Mouse (Mus musculus): ENCODE measurements around the gene S100a3.

GRCm38 (mm10) chr3:90526580-90526979 lies 33.8 kb upstream of the S100a3 start, which contains the start of gene S100a14:
- TF ChIP-seq CTCF (IDR thresholded peaks at IDR 0.05; ENCODE audit: control insufficient read depth, insufficient read depth, insufficient replicate concordance, low read depth, low read length) (no peak), POLR2A (IDR thresholded peaks at IDR 0.05; ENCODE audit: control insufficient read depth, low read depth, low read length) (no peak)
